Mouse (Mus musculus) small intestine, adult 2 months (tissue): ENCODE results near the gene Syngap1.

ENCODE experiments used
- CTCF ChIP-seq: fragments of 200-500 bp; IDR thresholded peaks from 2 replicates; pipeline ENCODE4 v1.5.1; 2012; ENCODE audit warnings: low read depth, mild to moderate bottlenecking, control low read depth, inconsistent platforms, low read length, moderate library complexity, mixed read lengths; ENCODE audit not compliant: insufficient replicate concordance, insufficient read length; ENCODE audit errors: extremely low read depth
- POLR2A ChIP-seq: fragments of 200-500 bp; IDR thresholded peaks from 2 replicates; pipeline ENCODE4 v1.6.1; 2012; ENCODE audit warnings: low read depth, mild to moderate bottlenecking, control low read depth, inconsistent platforms, low read length, moderate library complexity

- TF ChIP-seq CTCF (no peak), POLR2A (no peak)
Observed at GRCm38 (mm10) chr17:27011998-27012672, 71.1 kb downstream of the Syngap1 start.
